Mouse (Mus musculus) megakaryocyte-erythroid progenitor cell, adult 5-6 weeks (primary cell): ENCODE results near the gene 1110008P14Rik. TPM values are rescaled to one million over a fixed set of nuclear protein-coding genes. Genes with fewer than 3 reads are reported as not detected.
A peak's percentile ranks its signal among the peaks of the same experiment; 100 is the strongest.

Experiments used
- ATAC-seq: replicated peaks from 2 replicates; pipeline ENCODE4 v1.8.0; 2016; ENCODE audit warnings: mild to moderate bottlenecking, inconsistent platforms; ENCODE audit not compliant: severe bottlenecking, poor library complexity, low FRiP score, low TSS enrichment
- total RNA-seq, 2 experiments: library from RNA; stranded (forward) in 1 of 2; stranded (reverse) in 1 of 2; fragments of 200-1000, 215-1000 nt in 1 of 2; fragments of >200 nt in 1 of 2; fragmentation: Nextera tagmentation in 1 of 2; gene quantifications; 2 replicates each; pipeline ENCODE4 v1.2.3; 2014 to 2017

1110008P14Rik gene
- total RNA-seq, 2 experiments from 2014 or later = 18.7 to 41.0 TPM

- peak; percentile 52; the same call in 1 of the 2 replicates for ATAC-seq
Observed at GRCm38 (mm10) chr2:32412742-32413531, 31.2 kb upstream of the 1110008P14Rik start.

DNA sequence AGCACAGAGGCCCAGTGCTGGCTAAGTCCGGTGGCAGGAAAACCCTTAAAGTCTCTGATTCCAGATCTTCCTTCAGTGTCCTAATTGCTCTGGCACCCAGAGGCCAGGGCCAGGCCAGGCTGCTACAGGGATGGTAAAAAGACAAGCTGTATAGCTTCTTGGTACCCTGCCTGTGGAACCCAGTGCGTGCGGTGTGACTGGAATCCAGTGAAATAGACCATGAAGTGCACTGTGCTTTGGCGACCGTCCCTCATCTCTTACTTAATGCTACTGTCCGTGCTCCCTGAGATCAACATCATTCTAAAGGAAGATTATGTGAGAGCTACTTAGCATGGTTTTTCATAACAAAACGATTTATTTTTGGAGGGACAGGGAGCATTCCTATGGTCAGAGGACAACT lies 29.7 kb upstream of the 1110008P14Rik start:
- ATAC-seq = no peak

DNA sequence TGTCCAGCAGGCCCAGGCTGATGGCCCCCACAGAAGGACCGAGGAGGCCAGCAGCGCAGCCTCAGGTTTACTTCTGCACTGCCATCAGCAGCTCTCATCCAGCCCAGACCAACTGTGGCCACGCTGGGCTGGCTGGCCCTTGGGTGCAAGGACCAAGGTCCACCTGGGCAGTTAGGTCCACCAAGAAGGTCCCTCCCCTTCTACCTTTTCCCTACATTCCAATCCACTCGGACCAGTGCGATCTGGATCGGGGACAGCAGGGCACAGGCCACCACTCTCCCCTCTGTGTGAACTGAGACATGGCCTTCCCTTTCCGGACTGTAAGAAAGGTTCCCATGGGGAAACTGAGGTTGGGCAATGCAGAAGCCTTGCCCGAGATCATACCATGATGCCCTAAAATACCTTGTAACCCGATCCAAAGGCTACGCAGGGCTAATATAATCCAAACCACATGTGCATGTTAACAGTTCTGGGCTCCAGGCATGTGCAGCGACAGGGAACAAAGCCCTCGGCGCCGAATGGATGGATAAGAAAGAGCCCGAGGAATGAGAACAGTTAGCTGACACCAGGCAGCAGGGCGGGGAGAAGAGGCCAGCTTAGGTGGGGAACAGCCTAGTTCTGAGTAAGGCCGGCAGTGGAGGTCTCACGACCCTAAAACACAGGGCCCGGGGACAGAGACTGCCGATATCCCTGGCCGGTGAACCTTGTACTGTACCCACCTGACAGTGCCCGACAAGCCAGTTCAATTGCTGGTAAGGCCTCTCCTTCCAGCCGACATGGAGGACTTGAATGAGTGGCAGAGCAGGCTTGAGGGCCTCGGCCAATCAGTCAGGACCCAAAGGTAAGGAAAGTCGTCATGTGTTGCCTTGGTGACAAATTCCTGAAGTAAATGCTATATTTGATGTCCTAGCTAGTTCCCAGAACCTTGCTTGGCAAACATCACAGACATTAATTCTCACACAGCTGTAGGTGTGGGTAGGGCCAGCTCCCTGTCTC lies 27.0 kb upstream of the 1110008P14Rik start:
- ATAC-seq = no peak

- ATAC-seq = no peak
Observed at GRCm38 (mm10) chr2:32407144-32407824, 25.5 kb upstream of the 1110008P14Rik start.

- ATAC-seq = peak; percentile 75
Observed at GRCm38 (mm10) chr2:32404663-32405062, 22.9 kb upstream of the 1110008P14Rik start.

GRCm38 (mm10) chr2:32396695-32397094 lies 15.0 kb upstream of the 1110008P14Rik start:
- ATAC-seq = 0 out of 2 replicates have a peak, but pooled peaks have one; percentile 1

DNA sequence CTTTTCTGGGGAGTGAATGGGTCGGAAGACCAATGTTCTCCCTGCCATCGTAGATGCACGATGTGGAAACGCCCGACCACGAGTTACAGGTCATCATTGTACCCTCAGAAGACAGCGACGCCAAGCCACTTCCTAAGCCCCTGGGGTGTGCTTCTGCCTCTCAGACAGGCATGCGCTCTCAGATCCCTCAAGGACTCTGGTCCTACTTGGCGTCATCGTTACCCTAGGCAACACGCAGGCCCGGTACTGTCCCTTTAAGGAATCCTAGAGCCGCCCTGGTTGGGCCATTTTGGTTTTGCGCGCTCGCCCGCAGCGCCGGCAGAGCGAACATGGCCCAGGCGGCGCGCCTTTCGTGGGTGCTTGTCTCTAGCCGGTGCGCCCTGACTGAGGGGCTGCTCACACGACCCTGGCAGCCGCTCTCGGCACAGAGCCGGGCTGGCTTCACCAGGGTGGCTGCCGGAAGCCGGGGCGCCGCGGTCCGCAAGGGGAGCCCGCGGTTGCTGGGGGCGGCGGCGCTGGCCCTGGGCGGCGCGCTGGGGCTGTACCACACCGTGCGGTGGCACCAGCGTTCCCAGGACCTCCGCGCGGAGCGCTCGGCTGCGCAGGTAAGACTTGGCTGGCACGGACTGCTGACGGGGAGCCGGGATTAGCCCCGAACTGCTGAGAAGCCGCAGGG lies 14.3 kb upstream of the 1110008P14Rik start:
- peak; percentile 84 for ATAC-seq

DNA sequence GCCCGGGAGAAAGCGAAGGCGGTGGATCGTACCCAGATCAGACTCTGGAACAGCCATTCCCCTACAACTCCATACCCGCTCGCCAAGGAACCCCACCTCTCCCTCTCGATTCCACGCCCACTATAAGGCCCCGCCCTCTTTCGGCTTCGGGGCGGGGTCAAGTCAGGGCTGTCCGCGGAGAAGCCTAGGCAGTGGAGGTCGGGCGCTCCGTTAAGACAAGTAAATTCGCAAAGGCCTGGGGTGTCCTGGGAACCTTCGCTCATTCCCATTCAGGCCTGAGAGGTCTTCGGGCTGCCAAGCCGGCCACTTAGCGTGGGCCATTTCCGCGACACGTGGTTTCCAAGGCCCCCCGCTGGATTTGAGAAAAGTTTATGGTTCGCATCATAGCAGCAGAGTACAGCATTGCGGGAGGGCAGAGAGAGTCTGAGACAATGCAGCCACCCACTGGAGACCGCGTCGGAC lies 13.8 kb upstream of the 1110008P14Rik start, which contains the start of gene Ptges2:
TSS of gene Ptges2 (plus strand) at position 413 of the 462 bp plus-strand sequence.
- ATAC-seq = peak; percentile 78

DNA sequence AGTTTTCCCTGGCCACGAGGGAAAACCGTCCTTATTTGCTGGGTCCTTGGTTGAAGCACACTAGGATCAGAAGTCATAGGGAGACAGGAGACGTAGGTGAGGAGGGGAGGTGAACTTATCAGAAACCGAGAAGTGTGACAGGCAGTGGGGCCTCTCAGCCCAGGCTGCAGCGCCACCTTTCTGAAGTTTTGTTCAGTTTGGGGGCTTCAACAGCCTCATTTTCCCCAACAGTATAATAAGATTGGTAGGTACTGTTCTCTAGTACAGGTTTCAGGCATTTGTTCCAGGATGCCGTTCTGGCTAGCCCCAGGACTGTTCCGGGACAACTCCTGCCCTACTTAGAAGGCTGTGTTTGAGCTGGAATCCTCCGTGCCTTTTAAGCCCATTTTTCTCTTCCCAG lies 13.2 kb upstream of the 1110008P14Rik start:
- peak; percentile 42; the same call in 1 of the 2 replicates for ATAC-seq

- no peak for ATAC-seq
Observed at GRCm38 (mm10) chr2:32392063-32392462, 10.3 kb upstream of the 1110008P14Rik start.

DNA sequence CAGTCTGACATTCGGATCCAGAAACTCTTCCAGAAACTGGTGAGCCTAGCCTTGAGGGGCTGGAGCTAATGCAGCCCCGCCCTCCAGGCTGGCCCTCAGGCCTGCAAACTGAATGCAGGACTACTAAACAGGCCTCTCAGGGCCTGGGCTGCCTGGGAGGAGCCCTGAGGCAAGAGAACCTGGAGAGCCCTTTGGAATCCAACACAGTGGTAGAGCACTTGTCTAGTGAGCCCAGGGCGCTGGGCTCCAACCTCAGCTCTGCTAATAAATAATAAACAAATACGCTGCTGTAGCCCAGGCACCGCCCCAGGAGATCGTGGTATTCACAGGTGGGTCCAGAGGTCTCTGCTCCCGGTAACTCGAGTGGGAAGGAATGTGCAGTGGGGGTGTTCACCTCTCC lies 9.1 kb upstream of the 1110008P14Rik start:
- no peak for ATAC-seq

- ATAC-seq = no peak
Observed at GRCm38 (mm10) chr2:32389157-32389556, 7.4 kb upstream of the 1110008P14Rik start.

- ATAC-seq = no peak
Observed at GRCm38 (mm10) chr2:32387706-32388490, 6.2 kb upstream of the 1110008P14Rik start, which contains the start of gene Lcn2. Gene Lcn2, minus strand, starts transcription at chr2:32388252.

GRCm38 (mm10) chr2:32382689-32383088 lies 951 bp upstream of the 1110008P14Rik start:
- ATAC-seq = no peak

GRCm38 (mm10) chr2:32381141-32381774 lies 480 bp downstream of the 1110008P14Rik start:
- no peak for ATAC-seq

- ATAC-seq = no peak
Observed at GRCm38 (mm10) chr2:32380001-32380500, 1.7 kb downstream of the 1110008P14Rik start.

GRCm38 (mm10) chr2:32376963-32377362 lies 4.8 kb downstream of the 1110008P14Rik start:
- no peak for ATAC-seq
